Mouse (Mus musculus) midbrain, embryonic 14.5 days (tissue): ENCODE results near the gene Gsg1l. TPM values are rescaled to one million over a fixed set of nuclear protein-coding genes. Genes with fewer than 3 reads are reported as not detected.

Experiments used
- ATAC-seq: fragments of 200-750 bp; cut with Nextera tagmentation; 2 replicates; pipeline ENCODE4 v1.8.0; 2017; ENCODE audit warnings: moderate number of reproducible peaks, moderate library complexity; ENCODE audit not compliant: low FRiP score, low TSS enrichment
- DNase-seq: peaks from one replicate; pipeline ENCODE4 v3.0.0-alpha.2; 2015
- H3K27ac ChIP-seq: fragments of 300-500 bp; sonication (generic); replicated peaks from 2 replicates; pipeline ENCODE4 v1.5.1; 2014; ENCODE audit warnings: mild to moderate bottlenecking, low read depth, low read length, moderate library complexity
- H3K27me3 ChIP-seq: fragments of 300-500 bp; sonication (generic); 2 replicates; pipeline ENCODE4 v1.6.1; 2014; ENCODE audit warnings: low read length, control low read depth, mixed read lengths; ENCODE audit not compliant: control insufficient read depth, insufficient read depth
- H3K36me3 ChIP-seq: fragments of 300-500 bp; sonication (generic); 2 replicates; pipeline ENCODE4 v1.6.1; 2014; ENCODE audit warnings: low read length, control low read depth; ENCODE audit not compliant: control insufficient read depth, insufficient read depth
- H3K4me1 ChIP-seq: fragments of 300-500 bp; sonication (generic); 2 replicates; pipeline ENCODE4 v1.6.1; 2014; ENCODE audit warnings: mild to moderate bottlenecking, antibody characterized with exemption, low read length, control low read depth; ENCODE audit not compliant: control insufficient read depth, insufficient read depth
- H3K4me2 ChIP-seq: fragments of 300-500 bp; sonication (generic); 2 replicates; pipeline ENCODE4 v1.6.1; 2014; ENCODE audit warnings: mild to moderate bottlenecking, low read length, moderate library complexity
- H3K4me3 ChIP-seq: fragments of 300-500 bp; sonication (generic); replicated peaks from 2 replicates; pipeline ENCODE4 v1.5.1; 2014; ENCODE audit warnings: low read depth, low read length
- H3K9ac ChIP-seq: fragments of 300-500 bp; sonication (generic); replicated peaks from 2 replicates; pipeline ENCODE4 v1.6.1; 2014; ENCODE audit warnings: mild to moderate bottlenecking, low read length, moderate library complexity
- H3K9me3 ChIP-seq: fragments of 300-500 bp; sonication (generic); 2 replicates; pipeline ENCODE4 v1.6.1; 2016; ENCODE audit warnings: low read length, control low read depth, mixed read lengths; ENCODE audit not compliant: control insufficient read depth
- WGBS: fragments of 180-500 bp; shearing (Covaris S2); extraction: QIAGEN DNeasy Blood & Tissue Kit; methylation state at CpG from one replicate; pipeline ENCODE4 v1.1.7; 2014; 5-methylcytosine and 5-hydroxymethylcytosine counted together
- polyA plus RNA-seq: library from polyadenylated mRNA; unstranded; fragments of >200 nt; fragmentation: Nextera tagmentation; extraction: Ambion mirVana; gene quantifications from 2 replicates; pipeline ENCODE4 v1.2.1, GENCODE M21; 2014

Gene Gsg1l
- polyA plus RNA-seq = 9.6 and 10.3 TPM in 2 replicates

DNA sequence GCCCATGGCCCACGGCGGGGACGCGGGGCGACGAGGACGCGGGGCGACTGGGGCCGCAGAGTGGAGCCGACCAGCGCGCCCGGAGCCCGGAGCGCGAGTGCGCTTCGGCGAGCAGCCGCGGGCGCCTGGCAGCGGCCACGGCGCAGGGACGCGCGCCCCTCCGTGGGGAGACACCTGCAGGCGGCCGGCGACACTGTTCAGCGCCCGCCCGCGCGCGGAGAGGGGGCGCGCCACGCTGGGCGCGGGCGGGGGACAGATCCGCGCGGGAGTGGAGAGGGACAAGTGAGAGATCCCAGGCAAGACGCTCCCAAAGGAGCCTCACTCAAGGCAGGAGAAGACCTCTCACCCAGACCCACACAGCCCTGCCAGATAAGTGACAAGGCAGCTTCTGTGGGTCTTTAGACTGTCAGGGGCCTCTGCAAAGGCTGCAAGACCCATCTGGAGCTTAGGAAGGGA lies at the start of gene Gsg1l:
TSS of gene Gsg1l (minus strand) at position 126 of the 456 bp plus-strand sequence.
- Histone ChIP-seq H3K36me3 (no peaks in the 10 kb centered on the region), H3K27me3 (peaks cover 38% of the 10 kb centered on the region), H3K27ac (0 out of 2 replicates have a peak within 1 kb of the TSS, but pooled peaks have one; percentile 41), H3K9ac (peak within 1 kb of the TSS; percentile 68), H3K9me3 (no peaks in the 10 kb centered on the region), H3K4me2 (peak within 1 kb of the TSS; percentile 91), H3K4me1 (peaks cover 16% of the 10 kb centered on the region), H3K4me3 (peak within 1 kb of the TSS; percentile 59)
- DNase-seq (peak; percentile 83), ATAC-seq (peak; percentile 21; the same call in 1 of the 2 replicates)
- WGBS = under 1% methylated on average over 49 of the region's 49 CpGs

DNA sequence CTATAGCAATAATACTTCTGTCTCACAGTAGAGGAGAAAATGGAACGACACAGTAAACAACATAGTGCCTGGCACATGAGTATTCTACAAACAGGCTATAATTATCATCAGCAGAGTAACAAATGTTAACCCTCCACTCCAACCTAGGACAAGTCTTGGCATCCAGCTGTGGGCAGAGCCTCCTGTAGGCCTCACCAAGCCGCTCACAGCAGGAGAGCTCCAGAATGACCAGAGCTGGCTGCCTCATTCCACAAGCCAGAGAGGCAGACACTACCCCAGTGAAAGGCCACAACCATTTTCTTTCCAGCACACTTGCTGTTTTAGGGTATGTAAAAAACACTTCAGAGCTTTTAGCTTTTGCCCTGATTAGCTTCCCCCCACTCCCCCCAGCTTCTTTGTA lies 45.5 kb upstream of the Gsg1l start:
- no peaks in the 10 kb centered on the region for H3K9me3 ChIP-seq
- H3K4me1 ChIP-seq = no peaks in the 10 kb centered on the region
- no peak for DNase-seq
- H3K4me2 ChIP-seq = no peak overlapping the region
- H3K36me3 ChIP-seq = peaks cover 64% of the 10 kb centered on the region
- H3K27me3 ChIP-seq = no peaks in the 10 kb centered on the region
- no peak overlapping the region for H3K9ac ChIP-seq
- ATAC-seq = no peak
- no peak overlapping the region for H3K27ac ChIP-seq
- H3K4me3 ChIP-seq = no peak overlapping the region
- WGBS = 89% methylated on average over 2 of the region's 2 CpGs

DNA sequence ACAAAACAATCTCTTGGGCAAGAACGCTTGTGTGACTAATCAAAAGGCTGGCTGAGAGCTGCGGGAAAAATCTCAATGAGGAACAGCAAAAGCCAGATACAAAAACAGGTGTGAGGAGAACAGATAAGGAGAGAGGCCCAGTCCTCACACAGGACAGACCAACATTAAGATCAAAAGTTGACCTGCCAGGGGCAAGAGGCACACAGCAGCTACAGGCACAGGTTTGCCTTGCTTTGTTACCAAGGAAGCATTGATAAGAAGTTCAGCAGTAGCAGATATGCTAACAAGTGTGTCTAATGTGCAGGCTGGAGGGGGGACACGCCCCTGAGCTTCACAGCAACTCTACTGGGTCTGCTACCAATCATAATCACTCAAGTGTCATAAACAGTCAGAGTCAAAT lies 44.3 kb upstream of the Gsg1l start:
- peaks cover 73% of the 10 kb centered on the region for H3K36me3 ChIP-seq
- WGBS = 82% methylated on average over 3 of the region's 3 CpGs
- H3K4me1 ChIP-seq = no peaks in the 10 kb centered on the region
- H3K4me3 ChIP-seq = no peak overlapping the region
- ATAC-seq (no peak), DNase-seq (no peak)
- H3K4me2 ChIP-seq = no peak overlapping the region
- H3K27me3 ChIP-seq = no peaks in the 10 kb centered on the region
- no peak overlapping the region for H3K9ac ChIP-seq
- H3K27ac ChIP-seq = no peak overlapping the region
- no peaks in the 10 kb centered on the region for H3K9me3 ChIP-seq

DNA sequence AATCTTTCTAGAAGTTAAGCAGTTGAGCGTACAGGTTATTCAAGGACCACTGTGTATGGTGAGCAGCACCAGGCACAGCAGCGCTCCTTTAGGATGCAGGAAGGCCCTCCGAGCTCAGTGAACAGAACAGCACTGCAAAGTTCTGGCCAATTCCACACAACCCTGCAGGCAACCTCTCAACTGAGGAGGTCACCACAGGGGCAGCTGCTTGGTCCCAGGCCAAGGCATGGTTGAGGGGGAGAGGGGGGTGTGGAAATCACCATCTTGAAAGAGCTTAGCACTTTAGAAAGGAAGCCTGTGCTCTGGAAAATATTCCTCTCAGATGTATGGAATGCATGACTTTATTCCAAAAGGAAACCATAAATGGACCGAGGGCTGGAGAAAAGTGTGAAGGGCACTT lies 39.3 kb upstream of the Gsg1l start:
- Histone ChIP-seq H3K36me3 (peaks cover 64% of the 10 kb centered on the region), H3K4me1 (no peaks in the 10 kb centered on the region), H3K9ac (no peak overlapping the region), H3K27ac (no peak overlapping the region), H3K4me2 (no peak overlapping the region), H3K4me3 (no peak overlapping the region), H3K27me3 (no peaks in the 10 kb centered on the region), H3K9me3 (no peaks in the 10 kb centered on the region)
- WGBS = 96% methylated on average over 4 of the region's 4 CpGs
- no peak for DNase-seq
- ATAC-seq = no peak

DNA sequence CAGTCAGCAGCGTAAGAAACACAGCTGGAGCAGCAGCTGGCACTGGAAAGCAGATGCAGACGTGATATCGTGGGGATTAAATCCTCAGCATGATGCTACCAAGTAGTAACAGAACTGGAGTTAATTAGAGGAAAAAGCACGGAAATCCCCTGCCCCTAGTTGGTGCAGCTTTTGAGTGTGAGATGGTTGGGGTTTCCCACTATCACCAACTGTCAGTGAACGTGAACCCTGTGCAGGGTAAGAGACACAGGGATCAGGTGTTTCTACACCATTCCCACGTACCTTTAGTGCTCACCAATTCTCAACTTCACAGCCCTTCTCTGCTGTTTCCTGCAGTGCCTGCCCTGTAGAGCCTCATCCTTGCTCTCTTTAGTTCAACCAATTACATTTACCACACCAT lies 37.6 kb upstream of the Gsg1l start:
- no peak overlapping the region for H3K4me2 ChIP-seq
- H3K4me1 ChIP-seq = no peaks in the 10 kb centered on the region
- no peaks in the 10 kb centered on the region for H3K9me3 ChIP-seq
- H3K27me3 ChIP-seq = no peaks in the 10 kb centered on the region
- peaks cover 76% of the 10 kb centered on the region for H3K36me3 ChIP-seq
- no peak overlapping the region for H3K27ac ChIP-seq
- H3K9ac ChIP-seq = no peak overlapping the region
- no peak overlapping the region for H3K4me3 ChIP-seq
- no peak for DNase-seq
- 60% methylated on average over 6 of the region's 6 CpGs for WGBS
- no peak for ATAC-seq

DNA sequence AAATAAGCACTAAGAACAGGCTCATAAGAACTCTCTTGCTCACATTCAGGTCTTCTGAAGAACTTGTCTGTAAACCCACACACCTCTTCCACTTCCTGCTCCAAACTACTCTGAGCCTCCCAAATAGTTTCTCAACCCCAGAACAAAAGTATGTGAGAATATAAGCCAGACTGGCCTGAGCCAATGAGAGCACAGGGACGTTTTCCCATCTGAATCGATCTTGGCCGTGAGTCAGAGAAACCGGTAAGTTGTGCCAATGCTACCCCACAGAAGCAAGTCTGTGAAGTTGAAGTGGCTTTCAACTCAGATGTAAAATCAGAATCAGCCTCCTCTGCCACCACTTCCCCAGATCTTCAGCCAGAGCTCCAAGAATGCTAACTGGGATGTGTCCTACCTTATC lies 31.1 kb upstream of the Gsg1l start:
- no peak for DNase-seq
- peaks cover 75% of the 10 kb centered on the region for H3K36me3 ChIP-seq
- WGBS = 90% methylated on average over 4 of the region's 4 CpGs

DNA sequence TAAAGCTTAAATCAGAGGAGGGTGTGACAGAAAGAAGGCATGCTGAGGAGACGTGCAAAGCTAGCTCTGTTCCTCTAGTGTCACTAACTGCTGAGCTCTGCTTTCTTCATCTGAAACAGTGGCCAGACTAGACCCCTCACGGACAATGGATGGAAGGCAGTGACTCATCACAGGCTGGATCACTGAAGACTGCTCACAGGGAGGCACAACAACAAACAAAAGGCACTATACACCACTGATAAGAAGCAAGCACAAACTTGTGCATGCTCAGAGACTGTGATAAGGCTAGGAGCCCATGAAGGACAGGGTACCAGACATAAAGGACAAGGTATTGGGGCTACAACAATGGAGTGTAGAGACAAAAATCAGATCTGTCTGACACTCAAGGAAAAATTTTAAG lies 29.0 kb upstream of the Gsg1l start:
- Histone ChIP-seq H3K36me3 (peaks cover 90% of the 10 kb centered on the region), H3K4me3 (no peak overlapping the region), H3K4me1 (no peaks in the 10 kb centered on the region), H3K27me3 (no peaks in the 10 kb centered on the region), H3K9me3 (no peaks in the 10 kb centered on the region), H3K4me2 (no peak overlapping the region), H3K9ac (no peak overlapping the region), H3K27ac (no peak overlapping the region)
- no peak for ATAC-seq
- DNase-seq = no peak
- WGBS = 85% methylated on average over 2 of the region's 2 CpGs

More for the DNA sequence above, 31.1 kb upstream of the Gsg1l start:
- H3K9me3 ChIP-seq = no peaks in the 10 kb centered on the region
- no peaks in the 10 kb centered on the region for H3K4me1 ChIP-seq
- no peak overlapping the region for H3K4me3 ChIP-seq
- H3K27ac ChIP-seq = no peak overlapping the region
- H3K4me2 ChIP-seq = no peak overlapping the region
- no peaks in the 10 kb centered on the region for H3K27me3 ChIP-seq
- H3K9ac ChIP-seq = no peak overlapping the region
- no peak for ATAC-seq

DNA sequence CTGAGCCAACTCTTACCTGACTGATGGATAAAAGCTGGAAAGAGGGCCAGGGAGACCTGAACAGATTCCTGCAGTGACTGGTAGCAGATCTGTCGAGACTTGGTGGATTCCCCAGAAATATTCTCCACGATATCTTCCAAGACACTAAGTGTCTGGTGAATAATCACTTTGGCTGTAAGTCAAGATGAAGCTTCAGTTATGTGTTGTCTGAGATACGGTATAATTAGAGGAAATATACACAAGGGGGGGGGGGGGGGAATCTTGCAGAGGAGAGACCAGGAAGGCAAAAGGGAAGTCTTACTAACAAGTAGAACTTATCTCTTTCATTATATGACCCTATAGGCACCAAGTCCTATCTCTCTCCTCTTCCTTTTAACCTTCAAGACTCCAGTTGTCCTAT lies 27.7 kb upstream of the Gsg1l start:
- no peak for ATAC-seq
- no peak for DNase-seq
- Histone ChIP-seq H3K4me1 (no peaks in the 10 kb centered on the region), H3K9ac (no peak overlapping the region), H3K36me3 (peaks cover 87% of the 10 kb centered on the region), H3K27me3 (no peaks in the 10 kb centered on the region), H3K4me2 (no peak overlapping the region), H3K27ac (no peak overlapping the region), H3K4me3 (no peak overlapping the region), H3K9me3 (no peaks in the 10 kb centered on the region)
- WGBS = 96% methylated on average over 3 of the region's 3 CpGs

DNA sequence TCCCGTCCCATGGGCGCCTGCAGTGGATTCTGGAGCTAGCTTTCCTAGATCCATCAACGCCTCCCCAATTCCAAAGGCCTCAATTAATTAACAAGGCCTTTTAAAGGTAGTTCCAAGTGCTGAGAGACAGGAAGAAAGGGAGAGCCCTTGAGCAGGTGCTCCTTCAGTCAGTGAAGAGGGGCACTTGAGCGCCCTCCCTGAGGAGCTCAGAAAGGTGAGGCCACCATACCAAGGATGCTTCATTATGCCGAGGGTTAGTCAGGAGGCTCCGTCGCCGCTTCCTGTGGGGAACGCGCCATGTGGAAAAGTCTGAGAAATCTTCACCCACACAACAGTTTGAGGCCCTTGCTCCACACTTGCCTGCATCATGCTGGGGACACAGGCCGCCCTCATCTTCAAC lies 18.2 kb upstream of the Gsg1l start:
- no peaks in the 10 kb centered on the region for H3K27me3 ChIP-seq
- no peak overlapping the region for H3K9ac ChIP-seq
- no peak overlapping the region for H3K27ac ChIP-seq
- no peak for DNase-seq
- H3K4me3 ChIP-seq = no peak overlapping the region
- H3K4me1 ChIP-seq = no peaks in the 10 kb centered on the region
- no peak for ATAC-seq
- peaks cover 76% of the 10 kb centered on the region for H3K36me3 ChIP-seq
- no peaks in the 10 kb centered on the region for H3K9me3 ChIP-seq
- no peak overlapping the region for H3K4me2 ChIP-seq
- WGBS = 94% methylated on average over 11 of the region's 11 CpGs
